In the genomic region with DNA sequence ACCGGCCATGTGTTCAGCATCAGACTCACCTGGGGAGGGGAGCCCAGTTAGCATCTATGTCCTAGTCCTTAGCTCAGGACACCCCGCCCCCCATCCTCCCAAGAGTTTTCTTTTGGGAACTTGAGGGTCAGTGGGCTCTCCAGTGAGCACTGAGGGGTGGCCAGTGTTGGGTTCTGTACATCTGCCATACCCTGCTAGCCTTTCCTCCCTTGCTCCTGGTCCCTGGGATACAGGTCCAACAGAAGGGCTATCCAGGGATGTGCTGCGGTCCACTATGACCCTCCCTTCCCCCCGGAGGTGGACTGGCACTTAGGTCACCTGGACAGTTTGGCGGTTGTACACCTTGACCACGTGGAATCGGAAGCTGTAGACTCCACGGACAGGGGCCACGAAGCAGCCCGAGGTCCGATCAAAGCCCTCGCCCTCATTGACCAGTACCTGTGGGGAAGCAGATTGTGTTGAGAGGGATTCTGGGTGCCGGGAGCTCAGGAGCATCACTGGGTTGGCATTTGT, we compare ENCODE assay signal across 19 mouse cellular contexts. TPM values are rescaled to one million over a fixed set of nuclear protein-coding genes. Genes with fewer than 3 reads are reported as not detected.
DNase-seq lines count a peak whose midpoint lies in the region; ATAC-seq lines count a peak whose summit lies in the region.
"Had no signal": no experiment of that assay in that cellular context is flagged by ENCODE, and none has a peak within 500 bp of the region (broad histone marks: within the 10 kb centered on the region; RNA-seq: fewer than 3 reads in every experiment).

No protein-coding gene starts in this region.

- peak; percentile 91 for DNase-seq in heart, adult 11 months
- DNase-seq in heart, postnatal 10 days, result no peak
- DNase-seq in cerebellum, adult 18-20 months, result peak; percentile 66 to 69
- peak; percentile 61 to 62 for DNase-seq in cerebellum, postnatal 36 days
- no peak for DNase-seq in embryo, embryonic 9.5 days (ENCODE audit: extremely low spot score)
- DNase-seq in embryo, embryonic 10.5 days (ENCODE audit: low spot score), result no peak
- no peak for DNase-seq in ovary, postnatal 36 days (ENCODE audit: low spot score)
- DNase-seq: heart, postnatal 14 days; kidney, adult 2 months; kidney, postnatal 36 days; lung, adult 2 months had no signal

- 0 out of 2 replicates have a peak, but pooled peaks cover 5% of the 10 kb centered on the region for H3K27me3 ChIP-seq in liver, embryonic 15.5 days
- H3K27me3 ChIP-seq: embryonic facial prominence, embryonic 15.5 days; forebrain, embryonic 13.5 days; neural tube, embryonic 15.5 days had no signal

- H3K27ac ChIP-seq in liver, embryonic 15.5 days (replicated peaks), result peak overlapping the region; percentile 75
- H3K27ac ChIP-seq: forebrain, embryonic 13.5 days; hindbrain, embryonic 14.5 days had no signal

- H3K4me2 ChIP-seq in liver, embryonic 15.5 days, result no peak overlapping the region
- H3K4me2 ChIP-seq: embryonic facial prominence, embryonic 15.5 days; hindbrain, embryonic 14.5 days; neural tube, embryonic 15.5 days had no signal

- WGBS in liver, embryonic 15.5 days (ENCODE audit: insufficient replicate concordance), result 77% methylated on average over 13 of the region's 13 CpGs

- no peak for ATAC-seq in liver, embryonic 15.5 days (ENCODE audit: insufficient read depth)
- ATAC-seq: forebrain, embryonic 13.5 days; Patski had no signal

- peaks cover 23% of the 10 kb centered on the region for H3K36me3 ChIP-seq in liver, embryonic 15.5 days (replicated peaks)

- intact Hi-C loops in heart, postnatal 10 days (cut with DNase I), result loop anchor here (2.0 kb wide), 1 partner anchor 14 kb away; no protein-coding TSS in a partner anchor

- no peak overlapping the region for H3K9ac ChIP-seq in liver, embryonic 15.5 days
- H3K9ac ChIP-seq: embryonic facial prominence, embryonic 15.5 days; hindbrain, embryonic 14.5 days had no signal

- no peak overlapping the region for H3K4me3 ChIP-seq in liver, embryonic 15.5 days (replicated peaks)
- H3K4me3 ChIP-seq: embryonic facial prominence, embryonic 15.5 days; forebrain, embryonic 13.5 days; neural tube, embryonic 15.5 days had no signal

- no peaks in the 10 kb centered on the region for H3K9me3 ChIP-seq in liver, embryonic 15.5 days (replicated peaks)
- H3K9me3 ChIP-seq: embryonic facial prominence, embryonic 15.5 days; forebrain, embryonic 13.5 days; neural tube, embryonic 15.5 days had no signal

- H3K4me1 ChIP-seq in liver, embryonic 15.5 days (replicated peaks), result peaks cover 54% of the 10 kb centered on the region

RNA-seq across cellular contexts. Expression of gene Cbln3, which starts 1.0 kb away (rescaled TPM):
- under 1 TPM; 0.22 to 0.38 TPM for total RNA-seq in heart, postnatal 10 days (2021)
- polyA plus RNA-seq in liver, embryonic 15.5 days (2015; fragmentation: Nextera tagmentation; extraction: Ambion mirVana), result 0.20 and 0.31 TPM in 2 replicates
- total RNA-seq: common myeloid progenitor, adult 5-6 weeks; granulocyte monocyte progenitor cell, adult 5-6 weeks had no signal

RNA-seq across cellular contexts. Expression of gene Khnyn, which starts 1.5 kb away (rescaled TPM):
- 10 to 100 TPM; 12.5 to 13.1 TPM for total RNA-seq in heart, postnatal 10 days (2021)
- 8.6 and 10.1 TPM in 2 replicates for polyA plus RNA-seq in liver, embryonic 15.5 days (2015; fragmentation: Nextera tagmentation; extraction: Ambion mirVana)

RNA-seq across cellular contexts. Expression of gene Sdr39u1, which starts 16.9 kb away (rescaled TPM):
- 10 to 100 TPM; 73.2 to 79.9 TPM for total RNA-seq in heart, postnatal 10 days (2021)
- polyA plus RNA-seq in liver, embryonic 15.5 days (2015; fragmentation: Nextera tagmentation; extraction: Ambion mirVana), result 12.8 and 15.5 TPM in 2 replicates

RNA-seq across cellular contexts. Expression of gene Nynrin, which starts 29.4 kb away (rescaled TPM):
- total RNA-seq in heart, postnatal 10 days (2021), result 10 to 100 TPM; 24.1 to 27.6 TPM
- polyA plus RNA-seq in liver, embryonic 15.5 days (2015; fragmentation: Nextera tagmentation; extraction: Ambion mirVana), result 2.0 and 2.1 TPM in 2 replicates
- polyA plus RNA-seq: Patski had no signal

Comparison
In these comparisons a context has a peak if more than half of its experiments do, and no peak if none do; other contexts are left out.
1. DNase-seq: peak in heart, adult 11 months (single experiment), cerebellum, adult 18-20 months (2 of 2) and cerebellum, postnatal 36 days (2 of 2); none in heart, postnatal 10 days (0 of 2), embryo, embryonic 9.5 days (single experiment), embryo, embryonic 10.5 days (single experiment) and ovary, postnatal 36 days (single experiment).